Mouse (Mus musculus) 416B (cell line): ENCODE data around the gene Dtx4.
A peak's percentile ranks its signal among the peaks of the same experiment; 100 is the strongest.

Experiments
- DNase-seq: peaks from one replicate; pipeline ENCODE4 v3.0.0; 2011; ENCODE audit warnings: low read depth

Gene Dtx4

DNA sequence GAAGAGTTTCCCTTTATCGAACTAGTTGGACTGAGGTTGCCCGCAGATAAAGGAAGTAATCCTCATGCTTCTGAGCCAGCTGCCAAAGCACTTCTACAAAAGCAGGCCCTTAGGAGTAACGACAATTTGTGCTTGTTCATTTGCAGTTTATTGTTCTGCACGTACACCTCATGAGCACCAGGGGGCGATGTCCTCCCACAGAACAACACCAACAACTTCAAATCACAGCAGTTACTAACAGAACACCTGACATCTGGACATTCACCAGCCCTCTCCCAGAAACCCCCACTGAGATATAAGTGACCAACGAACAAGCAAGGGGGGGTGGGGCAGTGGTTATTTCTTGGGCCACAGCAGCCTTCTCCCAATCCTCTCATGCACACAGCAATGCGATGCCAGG lies 35.0 kb downstream of the Dtx4 start:
- peak; percentile 83 for DNase-seq

GRCm38 (mm10) chr19:12465530-12466144 lies 35.6 kb downstream of the Dtx4 start:
- no peak for DNase-seq

DNA sequence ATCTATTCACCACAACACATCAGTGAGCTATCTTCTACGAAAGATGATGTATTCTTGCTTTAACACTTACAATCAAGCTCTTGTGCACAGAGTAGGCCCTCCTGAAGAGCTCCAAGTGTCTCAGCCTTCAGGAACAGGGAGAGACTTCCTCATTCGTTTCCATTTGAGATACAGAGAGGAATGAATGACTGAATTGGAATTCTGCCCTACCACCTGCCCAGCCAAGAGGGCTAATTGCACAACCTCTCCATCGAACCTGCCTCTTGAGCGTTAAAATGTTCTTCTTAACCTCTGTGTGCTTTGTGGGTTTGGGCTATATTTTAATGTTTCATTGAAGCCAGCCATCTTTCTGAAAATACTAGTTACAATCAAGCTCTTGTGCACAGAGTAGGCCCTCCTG lies 36.6 kb downstream of the Dtx4 start:
- no peak for DNase-seq

- peak; percentile 85 for DNase-seq
Observed at GRCm38 (mm10) chr19:12464127-12464526, 37.1 kb downstream of the Dtx4 start.

GRCm38 (mm10) chr19:12463722-12464035 lies 37.6 kb downstream of the Dtx4 start:
- peak; percentile 88 for DNase-seq

DNA sequence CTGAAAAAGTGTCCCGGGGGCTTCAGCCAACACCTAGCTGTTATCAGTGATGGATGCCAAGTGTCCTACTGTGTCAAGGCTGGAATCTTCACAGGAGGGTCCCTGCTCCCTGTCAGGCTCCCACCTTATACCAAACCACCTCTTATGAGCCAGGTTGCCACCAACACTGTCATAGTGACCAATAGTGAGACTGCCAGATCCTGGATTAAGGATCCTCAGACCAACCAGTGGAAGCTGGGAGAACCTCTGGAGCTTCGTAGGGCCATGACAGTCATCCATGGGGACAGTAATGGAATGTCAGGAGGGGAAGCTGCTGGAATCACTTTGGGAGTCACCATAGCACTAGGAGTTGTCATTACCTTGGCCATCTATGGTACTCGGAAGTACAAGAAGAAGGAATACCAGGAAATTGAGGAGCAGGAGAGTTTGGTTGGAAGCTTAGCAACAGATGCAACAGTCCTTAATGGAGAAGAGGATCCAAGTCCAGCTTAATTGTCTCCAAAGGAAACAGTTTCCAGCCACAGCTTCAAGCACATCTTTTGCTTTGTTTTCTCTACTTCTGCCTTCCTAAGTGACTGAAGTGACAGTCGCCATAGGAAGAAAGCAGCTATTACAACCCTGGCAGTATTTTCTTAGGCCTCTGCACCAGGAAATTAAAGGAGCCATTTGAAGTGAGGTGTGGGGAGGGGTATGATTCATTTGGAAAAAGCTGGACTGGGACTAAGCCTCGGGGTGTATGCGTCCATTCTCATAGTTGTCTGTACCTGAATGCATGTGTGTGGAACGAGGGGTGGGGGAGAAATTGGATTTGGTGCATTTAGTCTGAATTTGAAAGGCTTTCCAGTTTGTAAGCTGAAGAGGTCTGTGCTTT lies 38.2 kb downstream of the Dtx4 start:
- DNase-seq, result no peak

DNA sequence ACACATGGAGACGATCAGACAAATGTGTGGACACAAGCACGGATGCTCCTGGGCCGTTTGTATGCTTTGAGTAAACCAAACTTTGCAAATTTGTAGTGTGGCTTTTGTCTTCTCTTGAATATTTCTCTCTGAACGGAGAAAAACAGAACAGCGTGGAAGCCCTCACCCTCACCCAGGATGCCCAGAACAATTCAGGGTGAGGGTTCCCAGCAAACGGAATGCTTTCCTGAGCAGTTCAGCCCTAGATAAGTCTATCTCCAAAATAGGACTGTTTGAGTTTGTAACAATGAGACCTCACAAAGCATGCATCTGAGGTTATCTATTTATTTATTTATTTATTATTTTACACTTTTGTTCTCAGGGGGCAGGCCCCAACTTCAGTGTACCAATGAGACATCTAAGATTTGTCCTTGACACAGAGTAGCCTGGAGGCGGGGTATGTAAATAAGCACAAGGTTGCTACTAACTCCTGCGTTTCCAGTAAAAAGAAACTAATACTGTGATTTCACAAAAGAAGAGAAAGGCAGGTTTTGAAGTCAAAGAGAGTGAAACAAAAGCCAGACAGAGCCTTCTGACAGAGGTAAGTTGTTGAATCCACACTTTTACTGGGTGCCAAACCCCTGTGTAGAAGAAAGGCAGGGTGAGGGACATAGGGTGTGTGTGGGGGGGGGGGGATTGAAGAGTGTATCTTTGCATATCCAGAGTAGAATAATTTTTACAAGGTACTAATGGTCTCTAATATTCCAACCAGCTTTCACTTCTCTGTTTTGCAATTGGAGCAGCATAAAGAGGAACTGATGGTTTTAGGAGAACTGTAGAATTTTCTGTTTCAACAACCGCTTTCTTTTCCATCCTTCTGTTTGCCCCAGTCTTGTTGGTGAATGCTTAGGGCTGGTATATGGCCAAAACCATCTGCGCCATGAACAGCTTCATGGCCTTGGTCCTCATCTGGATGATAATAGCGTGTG lies 40.7 kb downstream of the Dtx4 start, which contains the start of gene Mpeg1:
Mpeg1 (plus strand) TSS at position 498 of the 968 bp plus-strand sequence.
- DNase-seq, result no peak

GRCm38 (mm10) chr19:12459516-12459915 lies 41.7 kb downstream of the Dtx4 start:
- no peak for DNase-seq

DNA sequence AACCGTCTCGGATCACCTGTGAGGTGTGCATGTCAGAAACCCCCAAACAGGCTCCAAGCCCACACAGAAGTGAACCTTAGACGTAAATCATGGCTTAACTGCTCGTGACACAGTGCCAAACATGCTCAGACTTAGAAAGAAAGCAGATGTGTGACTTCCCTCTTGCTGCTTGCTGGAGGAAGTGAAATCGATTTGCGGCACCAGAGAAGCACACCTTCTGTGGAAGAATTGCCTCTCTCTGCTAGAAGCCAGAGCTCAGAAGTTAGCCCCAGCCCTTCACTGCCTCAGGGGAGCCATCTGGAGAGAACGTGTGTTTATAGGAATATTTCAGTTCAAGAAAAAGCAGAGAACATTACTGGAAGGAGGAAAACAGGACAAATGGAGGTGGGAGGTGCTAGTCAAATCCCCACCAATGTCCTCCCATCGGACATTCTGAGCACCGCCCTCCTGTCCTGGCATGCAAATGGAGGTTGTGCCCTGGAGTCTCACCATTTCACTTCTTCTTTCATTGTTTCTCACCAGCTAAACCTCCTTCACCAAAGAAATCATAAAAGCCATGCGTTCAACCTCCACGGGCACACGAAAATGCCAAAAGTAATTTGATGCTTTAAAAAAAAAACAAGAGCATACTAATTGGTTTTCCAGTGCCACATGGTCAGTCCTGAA lies 43.7 kb downstream of the Dtx4 start:
- DNase-seq, result no peak

GRCm38 (mm10) chr19:12445014-12445413 lies 56.2 kb downstream of the Dtx4 start:
- peak; percentile 60 for DNase-seq

- peak; percentile 67 for DNase-seq
Observed at GRCm38 (mm10) chr19:12442560-12442959, 58.7 kb downstream of the Dtx4 start.

DNA sequence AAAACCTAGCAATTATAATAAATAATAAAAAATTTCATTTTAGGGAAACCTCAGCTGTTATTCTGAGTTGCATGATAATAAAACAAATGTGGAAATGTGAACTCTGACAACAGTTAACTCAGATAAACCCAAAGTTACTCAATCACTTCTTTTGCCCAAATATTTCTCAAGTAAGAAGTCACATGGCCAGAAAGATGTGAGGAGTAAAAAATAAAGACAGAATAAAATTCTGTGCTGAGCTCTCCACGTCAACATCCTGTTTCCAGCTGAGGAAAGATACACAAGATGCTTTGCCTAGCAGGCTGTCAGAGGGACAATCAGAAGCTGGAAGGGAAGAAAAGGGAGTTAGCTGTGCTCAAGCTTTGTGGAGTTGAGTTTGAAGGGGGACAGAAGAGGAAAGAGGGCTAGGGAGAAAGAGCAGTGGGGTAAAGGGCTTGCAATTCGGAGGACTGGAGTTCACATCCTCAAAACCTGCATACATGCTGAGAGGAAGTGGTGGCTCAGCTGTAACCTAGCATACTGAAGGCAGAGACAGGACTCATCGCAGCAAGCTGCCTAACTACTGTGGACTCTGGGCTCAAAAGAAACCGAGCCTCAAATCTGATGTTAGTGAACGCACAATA lies 61.0 kb downstream of the Dtx4 start:
- DNase-seq, result peak; percentile 51

- peak; percentile 54 for DNase-seq
Observed at GRCm38 (mm10) chr19:12439581-12439980, 61.7 kb downstream of the Dtx4 start.

GRCm38 (mm10) chr19:12435750-12436524 lies 65.3 kb downstream of the Dtx4 start:
- DNase-seq, result no peak

- DNase-seq, result peak; percentile 40
Observed at GRCm38 (mm10) chr19:12435011-12435416, 66.2 kb downstream of the Dtx4 start.

DNA sequence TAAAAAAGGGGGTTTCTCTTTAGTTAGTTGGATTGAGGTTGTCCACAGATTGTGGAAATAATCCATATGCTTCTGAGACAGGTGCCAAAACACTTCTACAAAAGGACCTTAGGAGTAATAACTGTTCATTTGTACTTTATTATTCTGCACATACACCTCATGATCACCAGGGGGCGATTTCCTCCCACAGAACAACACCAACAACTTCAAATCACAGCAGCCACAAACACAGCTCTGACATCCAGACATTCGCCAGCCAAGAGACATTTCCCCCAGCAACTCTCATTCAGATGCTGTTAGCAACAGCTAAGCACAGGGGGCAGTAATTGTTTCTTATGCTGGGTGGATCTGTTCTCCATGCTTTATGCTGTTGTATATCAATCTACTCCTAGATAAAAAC lies 68.2 kb downstream of the Dtx4 start:
- peak; percentile 69 for DNase-seq

DNA sequence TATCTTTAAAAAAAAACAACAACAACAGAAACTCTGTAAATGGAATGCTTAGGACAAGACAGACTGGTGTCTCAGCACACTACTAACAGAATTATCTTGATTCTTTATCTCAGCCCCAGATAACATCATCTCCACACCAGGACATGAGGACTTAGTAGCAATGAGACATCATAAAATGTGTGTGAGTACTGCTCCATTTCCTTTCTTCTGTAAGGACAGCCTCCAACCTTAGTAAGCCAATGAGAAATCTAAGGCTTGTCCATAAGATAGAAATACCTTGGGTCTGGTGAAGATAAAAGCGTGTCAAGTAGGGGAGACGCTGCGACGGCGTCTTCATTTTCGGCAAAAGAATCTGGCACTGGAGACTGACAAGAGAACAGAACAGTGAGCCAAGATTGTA lies 73.6 kb downstream of the Dtx4 start, which contains the start of gene Pfpl:
Pfpl (plus strand) TSS at position 301 of the 400 bp plus-strand sequence.
- DNase-seq, result no peak

DNA sequence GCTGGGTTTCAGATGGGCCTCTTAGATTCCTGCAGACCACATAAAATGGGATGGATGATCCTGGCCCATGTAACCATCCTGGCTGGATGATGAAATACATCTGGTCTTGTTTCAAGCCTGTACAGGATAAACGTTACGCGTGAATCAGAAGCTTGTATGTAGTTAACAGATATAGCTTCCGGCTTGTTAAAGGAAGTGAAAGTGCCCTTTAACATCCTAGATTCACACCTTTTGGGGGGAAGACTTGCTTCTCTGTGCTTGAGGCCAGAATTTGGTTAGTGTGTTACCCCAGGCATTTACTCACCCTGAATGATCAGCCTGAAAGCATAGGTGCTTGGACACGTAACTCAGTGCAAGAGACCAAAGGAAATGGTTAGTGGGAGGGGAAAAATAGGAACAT lies 74.2 kb downstream of the Dtx4 start:
- no peak for DNase-seq

DNA sequence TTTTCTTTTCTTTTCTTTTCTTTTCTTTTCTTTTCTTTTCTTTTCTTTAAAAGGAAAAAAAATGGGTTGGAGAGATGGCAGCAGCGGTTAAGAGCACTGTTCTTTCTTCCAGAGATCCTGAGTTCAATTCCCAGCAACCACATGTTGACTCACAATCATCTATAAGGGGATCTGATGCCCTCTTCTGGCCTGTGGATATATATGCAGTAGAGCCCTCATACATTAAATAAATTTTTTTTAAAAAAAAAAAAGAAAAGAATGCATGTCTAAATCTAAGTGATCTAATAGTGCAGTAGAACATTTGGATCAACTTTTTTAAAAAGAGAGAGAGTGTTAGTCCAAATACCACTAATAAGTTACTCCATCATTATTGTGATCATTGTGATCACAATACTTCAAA lies 79.6 kb downstream of the Dtx4 start:
- DNase-seq, result peak; percentile 40

GRCm38 (mm10) chr19:12420555-12420954 lies 80.7 kb downstream of the Dtx4 start:
- DNase-seq, result no peak
